Mouse (Mus musculus): ENCODE data around the gene Mylk. TPM values are rescaled to one million over a fixed set of nuclear protein-coding genes. Genes with fewer than 3 reads are reported as not detected.

The Mylk gene
- polyA plus RNA-seq, 2 experiments from 2014 or later: not detected

GRCm38 (mm10) chr16:34855136-34855535 lies 110.1 kb downstream of the Mylk start:
- no peak for ATAC-seq

GRCm38 (mm10) chr16:34855751-34856150 lies 110.7 kb downstream of the Mylk start:
- ATAC-seq: no peak

GRCm38 (mm10) chr16:34857631-34858030 lies 112.6 kb downstream of the Mylk start:
- ATAC-seq: no peak

GRCm38 (mm10) chr16:34860761-34861160 lies 115.8 kb downstream of the Mylk start:
- ATAC-seq: no peak

- no peak for ATAC-seq
Measured at GRCm38 (mm10) chr16:34861744-34862365, 116.8 kb downstream of the Mylk start.

GRCm38 (mm10) chr16:34865373-34865772 lies 120.4 kb downstream of the Mylk start:
- ATAC-seq: no peak

GRCm38 (mm10) chr16:34867217-34867616 lies 122.2 kb downstream of the Mylk start:
- no peak for ATAC-seq

- no peak for ATAC-seq
Measured at GRCm38 (mm10) chr16:34880031-34880778, 135.2 kb downstream of the Mylk start.

GRCm38 (mm10) chr16:34880815-34881214 lies 135.8 kb downstream of the Mylk start:
- no peak for ATAC-seq

- no peak for ATAC-seq
Measured at GRCm38 (mm10) chr16:34887037-34887436, 142.0 kb downstream of the Mylk start.

- ATAC-seq: no peak
Measured at GRCm38 (mm10) chr16:34894016-34894415, 149.0 kb downstream of the Mylk start.

- ATAC-seq: no peak
Measured at GRCm38 (mm10) chr16:34895916-34896315, 150.9 kb downstream of the Mylk start.

- ATAC-seq: no peak
Measured at GRCm38 (mm10) chr16:34896996-34897395, 152.0 kb downstream of the Mylk start.

GRCm38 (mm10) chr16:34898057-34898789 lies 153.2 kb downstream of the Mylk start:
- no peak for ATAC-seq

GRCm38 (mm10) chr16:34899071-34899808 lies 154.2 kb downstream of the Mylk start:
- no peak for ATAC-seq

GRCm38 (mm10) chr16:34899997-34900396 lies 155.0 kb downstream of the Mylk start:
- ATAC-seq: no peak

GRCm38 (mm10) chr16:34900471-34900870 lies 155.5 kb downstream of the Mylk start:
- ATAC-seq: no peak

- ATAC-seq: no peak
Measured at GRCm38 (mm10) chr16:34901031-34901430, 156.0 kb downstream of the Mylk start.

GRCm38 (mm10) chr16:34901611-34902293 lies 156.7 kb downstream of the Mylk start:
- ATAC-seq: no peak

- ATAC-seq: no peak
Measured at GRCm38 (mm10) chr16:34902294-34902680, 157.3 kb downstream of the Mylk start.

GRCm38 (mm10) chr16:34902761-34903160 lies 157.8 kb downstream of the Mylk start:
- no peak for ATAC-seq

- no peak for ATAC-seq
Measured at GRCm38 (mm10) chr16:34904876-34905275, 159.9 kb downstream of the Mylk start.

Measured in CD4-positive, CD25-positive, alpha-beta regulatory T cell, adult 4 months (primary cell).